Mouse (Mus musculus) lung, postnatal 14 days (tissue): Measurements from ENCODE around the gene Manf.

Experiments used
- DNase-seq: peaks from one replicate; pipeline ENCODE4 v3.0.0; 2021

Gene Manf

DNA sequence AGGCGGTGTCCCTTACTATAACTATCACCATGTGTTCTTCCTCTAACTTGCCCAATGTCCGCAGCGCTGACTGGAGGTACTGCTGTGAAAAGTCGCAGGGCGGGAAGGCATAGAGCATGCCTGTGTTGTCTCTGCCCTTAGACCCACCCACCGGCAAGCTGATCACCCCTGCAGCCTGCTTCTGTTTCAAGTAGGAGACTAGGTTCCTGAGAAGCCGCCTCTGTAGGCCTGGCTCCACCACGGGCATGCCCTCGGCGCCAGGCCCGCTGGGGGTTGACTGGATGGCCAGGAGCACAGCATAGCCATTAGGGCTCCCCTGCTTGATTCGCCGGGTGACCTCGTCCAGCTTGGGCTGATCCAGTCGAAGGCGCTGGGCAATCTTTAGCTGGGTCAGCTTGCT, 7.5 kb downstream of the Manf start:
- DNase-seq, result no peak

DNA sequence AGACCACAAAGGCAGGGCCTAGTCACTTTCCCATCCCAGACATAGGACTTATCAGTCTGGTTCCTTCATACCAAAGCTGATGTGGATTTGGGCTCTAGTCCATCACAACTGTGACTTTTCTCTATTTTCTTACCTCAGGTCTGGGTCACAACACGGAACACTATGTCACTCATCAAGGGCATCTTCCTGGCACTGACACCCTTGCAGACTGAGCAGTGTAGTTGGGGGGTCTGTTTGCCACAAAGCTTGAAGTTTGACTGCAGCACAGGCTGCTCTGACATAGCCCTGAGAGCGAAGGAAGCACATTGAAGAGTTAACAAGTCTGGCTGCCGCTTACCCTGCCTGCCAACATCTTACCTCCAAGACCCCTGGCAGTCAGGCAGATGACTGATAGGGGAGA, 8.7 kb downstream of the Manf start:
- DNase-seq, result no peak

DNA sequence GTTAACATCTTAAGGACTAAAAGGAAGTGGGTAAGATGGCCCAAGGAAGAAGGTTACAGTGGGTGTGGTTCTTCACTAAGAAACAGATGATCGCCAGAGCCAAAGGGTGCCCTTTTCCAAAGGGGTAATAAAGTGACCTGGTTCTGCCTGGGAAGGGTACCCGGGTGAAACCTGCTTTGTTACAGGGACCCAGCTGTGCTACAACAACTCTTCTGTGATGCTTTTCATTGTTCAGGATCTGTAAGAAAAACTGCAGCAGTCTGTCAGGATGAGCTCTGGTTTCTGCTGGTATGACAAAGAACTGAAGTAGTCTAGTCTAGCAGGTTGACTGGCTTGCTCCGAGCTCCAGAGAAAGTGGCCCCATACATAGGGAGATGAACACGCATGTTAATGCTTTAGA, 9.6 kb downstream of the Manf start:
- DNase-seq, result no peak

DNA sequence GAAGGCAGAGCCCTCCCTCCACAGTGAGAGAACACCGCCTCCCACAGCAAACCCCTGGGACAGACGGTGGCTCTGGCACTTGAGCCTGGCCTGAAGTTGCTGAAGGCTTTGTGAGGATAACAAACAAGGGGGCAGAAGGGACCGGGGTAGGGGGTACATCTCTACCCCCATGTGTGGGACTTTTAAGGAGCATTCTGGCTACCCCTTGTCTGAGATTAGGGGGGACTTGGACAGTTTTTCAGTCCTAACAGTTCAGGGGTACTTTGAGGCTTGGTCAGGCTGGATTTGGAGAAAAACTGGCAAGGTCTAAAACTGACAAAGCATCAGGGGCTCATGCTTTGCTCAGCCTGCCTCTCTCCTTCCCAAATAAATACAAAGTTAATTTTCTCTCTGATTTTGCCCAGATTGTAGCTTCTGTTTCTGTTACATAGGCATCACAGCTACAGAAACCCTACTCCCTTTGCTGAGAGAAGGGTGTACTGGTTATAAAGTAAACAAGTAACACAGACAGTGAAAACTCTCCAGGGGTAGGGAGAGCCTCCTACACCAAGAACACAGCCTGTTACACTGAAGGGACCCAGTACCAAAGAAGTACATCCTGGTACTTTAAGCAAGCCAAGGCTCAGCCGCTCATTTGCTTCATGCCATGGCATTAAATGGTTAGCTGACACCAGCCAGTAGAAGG, 10.6 kb downstream of the Manf start:
- DNase-seq, result no peak

DNA sequence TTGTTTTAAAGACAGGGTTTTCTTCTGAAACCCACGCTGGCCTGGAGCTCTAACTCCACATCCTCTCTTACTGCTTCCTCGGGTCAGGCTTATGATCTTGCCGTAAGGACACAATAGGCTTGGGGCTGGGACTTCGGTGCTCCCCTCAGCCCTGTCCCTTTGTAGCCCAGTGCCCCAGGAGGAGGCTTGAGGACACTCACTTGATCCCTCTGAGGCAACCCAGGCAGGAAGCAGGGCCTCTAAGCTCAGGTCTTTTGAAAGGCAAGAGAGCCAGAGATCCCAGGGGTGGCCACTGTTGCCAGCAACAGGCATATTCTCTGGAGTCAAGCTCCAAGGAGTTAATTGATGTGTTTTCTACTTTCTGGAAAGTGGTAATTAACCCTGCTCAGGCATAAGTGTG, 12.3 kb downstream of the Manf start:
- no peak for DNase-seq

DNA sequence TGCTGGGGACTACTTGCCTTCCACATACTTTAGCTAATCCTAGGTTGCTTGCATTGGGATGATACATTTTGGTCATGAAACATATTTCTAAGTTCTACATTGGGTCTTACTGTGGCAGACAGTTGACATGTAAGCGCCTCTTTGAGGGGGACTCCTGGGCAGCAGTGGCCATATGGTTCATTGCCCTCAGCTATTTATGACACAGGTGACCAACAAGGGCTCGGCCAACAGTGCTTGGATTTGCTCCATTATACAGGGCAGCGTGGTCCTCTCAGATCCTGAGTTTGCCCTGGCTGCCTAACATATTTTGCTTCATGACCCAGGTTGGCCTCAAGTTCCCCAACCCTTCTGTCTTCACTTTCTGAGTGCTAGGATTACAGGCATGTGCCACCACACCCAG, 15.1 kb downstream of the Manf start:
- no peak for DNase-seq

DNA sequence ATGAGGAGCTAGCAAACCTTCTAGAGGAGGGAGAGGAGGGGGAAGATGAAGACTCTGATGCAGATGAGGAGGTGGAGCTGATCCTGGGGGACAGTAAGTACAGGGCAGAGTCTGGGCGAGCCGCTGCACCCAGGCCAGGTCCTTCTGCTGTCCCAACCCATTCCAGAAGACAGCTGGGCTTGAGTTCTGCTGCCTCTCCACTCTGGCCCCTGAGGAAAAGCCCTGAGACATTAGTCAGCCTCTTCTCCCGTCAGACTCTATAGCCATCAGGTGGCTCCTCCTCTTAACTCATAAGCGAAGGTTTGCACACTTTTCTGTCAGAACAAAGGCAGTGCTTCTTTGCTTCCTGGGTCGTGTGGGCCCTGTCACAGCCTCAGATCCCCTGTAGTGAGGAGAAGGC, 17.6 kb downstream of the Manf start:
- no peak for DNase-seq

DNA sequence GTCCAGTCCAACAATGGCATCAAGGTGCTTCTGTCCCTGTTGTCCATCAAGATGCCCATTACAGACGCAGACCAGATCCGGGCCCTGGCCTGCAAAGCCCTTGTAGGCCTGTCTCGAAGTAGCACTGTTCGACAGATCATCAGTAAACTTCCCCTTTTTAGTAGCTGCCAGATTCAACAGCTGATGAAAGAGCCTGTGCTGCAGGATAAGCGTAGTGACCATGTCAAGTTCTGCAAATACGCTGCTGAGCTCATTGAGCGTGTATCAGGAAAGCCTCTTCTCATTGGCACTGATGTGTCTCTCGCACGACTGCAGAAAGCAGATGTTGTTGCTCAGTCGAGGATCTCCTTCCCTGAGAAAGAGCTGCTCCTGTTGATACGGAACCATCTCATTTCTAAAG, 33.7 kb downstream of the Manf start:
- DNase-seq, result no peak

DNA sequence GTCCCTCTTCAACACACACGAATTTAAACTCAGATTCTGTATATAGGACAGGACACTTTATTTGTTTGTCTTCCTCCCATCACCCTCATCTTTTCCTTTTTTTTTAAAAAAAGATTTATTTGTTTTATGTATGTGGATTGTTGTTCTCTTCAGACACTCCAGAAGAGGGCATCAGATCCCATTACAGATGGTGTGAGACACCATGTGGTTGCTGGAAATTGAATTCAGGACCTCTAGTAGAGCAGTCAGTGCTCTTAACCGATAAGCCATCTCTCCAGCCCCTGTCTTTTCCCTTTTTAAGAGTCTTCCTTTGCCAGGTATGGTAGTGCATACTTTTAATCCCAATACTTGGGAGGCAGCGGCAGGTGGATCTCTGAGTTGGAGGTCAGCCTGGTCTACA, 35.1 kb downstream of the Manf start:
- no peak for DNase-seq

DNA sequence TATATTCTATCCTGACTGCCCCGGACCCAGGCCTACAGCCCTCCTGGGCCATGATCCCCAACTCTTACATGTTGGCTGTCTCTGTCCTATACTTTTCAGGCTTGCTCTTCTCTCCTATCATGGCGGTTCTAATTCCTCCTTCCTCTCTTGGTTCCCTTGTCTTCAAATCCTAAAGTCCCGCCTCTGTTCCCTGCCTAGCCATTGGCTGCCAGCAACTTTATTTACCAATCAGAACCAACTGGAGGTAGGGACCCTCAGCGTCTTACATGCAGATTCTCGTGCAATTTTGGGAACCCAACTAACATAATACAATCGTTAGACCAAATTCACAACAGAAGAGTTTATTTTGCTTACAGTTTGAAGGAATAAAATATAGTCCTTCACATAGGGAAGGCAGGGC, 49.0 kb downstream of the Manf start:
- DNase-seq, result no peak

DNA sequence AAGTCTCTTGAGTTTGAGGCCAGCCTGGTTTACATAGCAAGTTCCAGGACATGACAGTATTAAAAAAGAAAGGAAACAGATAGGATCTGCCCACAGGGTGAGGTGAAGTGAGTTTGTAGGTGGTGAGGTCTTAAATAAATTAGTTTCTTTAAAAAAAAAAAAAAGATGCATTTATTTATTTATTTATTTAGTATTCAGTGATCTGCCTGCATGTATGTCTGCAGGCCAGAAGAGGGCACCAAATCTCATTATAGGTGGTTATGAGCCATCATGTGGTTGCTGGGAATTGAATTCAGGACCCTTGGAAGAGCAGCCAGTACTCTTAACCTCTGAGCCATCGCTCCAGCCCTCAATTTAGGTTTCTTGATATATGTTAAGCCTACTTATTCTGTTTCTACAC, 51.2 kb downstream of the Manf start:
- no peak for DNase-seq

DNA sequence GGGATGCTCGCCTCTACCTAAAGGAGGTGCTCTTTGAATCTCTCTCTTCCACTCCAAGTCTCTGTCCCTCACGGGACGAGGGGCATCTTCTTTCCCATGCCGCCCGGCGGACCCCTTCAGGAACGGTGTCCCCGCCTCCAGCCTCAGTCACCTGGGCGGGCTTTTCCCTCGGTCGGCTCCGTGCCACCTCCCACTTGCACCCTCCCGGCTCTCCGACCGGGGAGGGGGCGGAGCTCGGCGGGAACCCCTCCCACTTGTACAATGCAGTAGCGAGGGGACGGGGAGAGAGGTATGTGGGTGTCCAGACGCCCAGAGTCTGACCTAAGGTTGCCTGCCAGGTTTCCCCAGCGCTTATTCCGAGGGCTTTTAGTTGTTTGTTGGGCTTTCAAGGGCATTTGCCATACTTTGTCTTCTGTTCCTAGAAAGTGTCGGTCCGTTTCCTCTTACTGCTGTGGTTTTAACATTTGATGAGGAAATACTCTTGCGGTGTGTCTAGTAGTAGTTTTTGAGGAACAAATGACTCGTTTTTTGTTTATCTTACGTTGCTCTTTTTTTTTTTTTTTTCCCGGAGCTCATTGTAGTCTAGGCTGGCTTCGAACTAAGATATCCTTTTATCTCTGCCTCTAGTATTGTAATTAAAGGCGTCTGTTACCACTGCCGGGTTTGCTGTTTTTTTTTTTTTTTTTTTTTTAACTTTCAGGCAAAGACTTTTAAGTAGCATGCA, 69.2 kb downstream of the Manf start:
- DNase-seq, result peak; percentile 90

DNA sequence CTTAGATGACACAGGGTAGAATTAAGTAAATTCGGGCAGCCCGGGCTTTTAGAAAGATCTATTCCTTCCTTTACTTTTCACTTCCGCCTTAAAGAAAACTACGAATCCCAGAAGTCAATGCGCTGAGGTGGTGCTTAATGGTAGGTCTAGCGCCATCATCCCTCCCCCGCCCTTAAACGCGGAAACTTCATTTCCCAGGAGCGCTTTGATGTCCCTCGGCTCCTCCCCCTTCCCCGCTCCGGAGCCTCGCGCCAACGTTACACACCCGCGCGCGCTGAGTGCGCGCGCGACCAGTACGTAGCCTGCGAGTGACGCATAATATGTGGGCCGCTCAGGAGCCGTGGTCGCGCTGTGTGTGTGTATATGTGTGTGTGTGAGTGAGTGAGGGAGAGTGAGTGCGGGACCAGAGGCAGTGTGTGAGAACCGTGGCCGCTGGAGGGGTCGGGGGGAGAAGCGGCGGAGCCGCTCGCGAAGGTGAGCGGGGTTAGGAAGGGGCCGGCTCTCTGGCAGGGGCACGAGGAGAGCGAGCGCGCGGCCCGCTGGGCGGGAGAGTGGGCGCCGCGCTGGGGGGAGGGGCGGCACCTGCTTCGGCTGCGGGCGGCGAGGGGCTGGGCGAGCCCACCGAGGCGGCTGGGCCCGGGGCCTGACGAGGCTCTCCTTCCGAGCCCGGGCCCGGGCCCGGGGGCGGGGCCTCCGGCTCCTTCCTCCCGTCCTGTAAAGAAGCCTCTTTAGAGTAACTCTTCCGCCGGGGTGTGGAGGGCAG, 70.0 kb downstream of the Manf start, which contains the start of gene Dcaf1:
Dcaf1 (plus strand) TSS at position 257 of the 763 bp plus-strand sequence.
- peak; percentile 92 for DNase-seq

DNA sequence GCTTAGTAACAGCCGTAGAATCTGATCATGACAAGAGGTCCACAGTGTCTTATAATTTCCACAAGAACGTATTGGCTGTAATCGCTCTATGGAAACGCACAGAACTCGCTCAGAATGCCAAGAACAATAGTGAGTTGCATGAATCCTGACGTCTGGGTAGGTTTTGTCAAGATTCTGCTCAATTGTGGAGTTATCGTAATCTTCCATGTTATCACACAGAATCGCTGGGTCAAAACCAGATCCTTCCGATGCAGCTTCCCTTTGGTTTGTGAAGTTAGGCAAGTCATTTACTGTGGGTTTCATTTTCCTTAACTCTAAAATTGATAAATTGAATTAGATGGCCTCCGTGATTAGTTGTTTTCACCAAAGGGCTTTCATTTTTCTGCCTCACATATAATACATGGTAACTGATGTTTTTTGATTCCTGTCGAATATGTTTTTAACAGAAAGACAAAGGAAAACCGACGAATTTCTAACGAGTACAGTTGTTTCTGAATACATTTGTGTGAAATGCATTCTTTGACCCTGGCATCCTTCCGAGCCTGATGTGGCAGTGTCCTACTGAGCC, 70.6 kb downstream of the Manf start:
- DNase-seq, result no peak

DNA sequence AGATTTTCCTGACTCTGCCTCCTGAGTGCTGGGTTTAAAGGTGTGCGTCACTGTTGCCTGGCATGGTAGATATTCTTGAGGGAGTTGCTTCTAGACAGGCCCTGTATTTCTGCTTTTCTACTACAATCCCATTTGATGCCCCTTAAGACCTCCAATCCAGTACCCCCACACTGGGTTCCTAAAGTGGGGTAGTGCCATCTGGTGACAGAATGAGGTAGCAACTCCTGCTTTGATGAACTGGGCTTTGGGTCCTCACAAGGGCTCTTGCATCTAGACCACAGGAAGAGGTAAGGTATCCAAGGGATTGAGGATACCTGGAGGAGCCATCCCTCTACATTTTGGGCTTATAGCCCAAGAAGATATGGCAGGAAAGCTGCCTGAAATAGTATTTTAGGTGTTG, 72.6 kb downstream of the Manf start:
- peak; percentile 19 for DNase-seq

DNA sequence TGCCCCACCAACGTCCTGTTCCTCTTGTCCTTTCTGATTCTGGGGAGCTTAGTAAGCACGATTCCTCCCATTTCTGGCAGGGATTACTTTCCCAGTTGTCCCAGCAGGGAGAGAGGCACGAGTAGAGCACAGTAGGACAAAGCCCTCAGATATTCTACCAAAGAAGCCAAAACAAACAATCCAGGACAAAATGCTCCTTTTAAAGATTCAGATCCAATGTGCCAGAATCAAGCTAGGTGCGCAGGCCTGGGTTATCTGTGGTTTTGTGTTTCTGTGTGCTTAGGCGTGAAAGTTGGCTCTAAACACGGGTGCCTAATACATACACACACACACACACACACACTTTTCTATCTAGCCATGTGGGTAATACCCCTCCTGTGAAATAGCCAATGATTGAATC, 73.6 kb downstream of the Manf start:
- no peak for DNase-seq

DNA sequence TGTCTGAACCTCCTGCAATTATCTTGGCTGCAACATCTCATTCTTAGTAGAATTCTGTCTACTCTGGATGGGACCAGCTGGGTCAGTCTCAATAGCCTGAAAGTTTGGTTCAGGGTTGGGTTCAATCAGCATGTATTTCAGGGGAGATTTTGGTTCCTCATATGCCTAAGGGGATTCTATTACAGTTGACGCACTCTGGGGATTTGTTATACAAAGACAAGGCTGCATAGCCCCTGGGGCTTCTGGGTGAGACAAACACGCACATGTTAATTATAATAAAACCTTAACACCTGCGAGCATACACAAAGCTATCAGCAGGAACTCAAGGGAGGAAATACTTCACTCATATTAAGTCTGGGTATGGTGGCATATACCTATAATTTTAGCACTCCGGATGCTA, 85.3 kb downstream of the Manf start:
- no peak for DNase-seq

DNA sequence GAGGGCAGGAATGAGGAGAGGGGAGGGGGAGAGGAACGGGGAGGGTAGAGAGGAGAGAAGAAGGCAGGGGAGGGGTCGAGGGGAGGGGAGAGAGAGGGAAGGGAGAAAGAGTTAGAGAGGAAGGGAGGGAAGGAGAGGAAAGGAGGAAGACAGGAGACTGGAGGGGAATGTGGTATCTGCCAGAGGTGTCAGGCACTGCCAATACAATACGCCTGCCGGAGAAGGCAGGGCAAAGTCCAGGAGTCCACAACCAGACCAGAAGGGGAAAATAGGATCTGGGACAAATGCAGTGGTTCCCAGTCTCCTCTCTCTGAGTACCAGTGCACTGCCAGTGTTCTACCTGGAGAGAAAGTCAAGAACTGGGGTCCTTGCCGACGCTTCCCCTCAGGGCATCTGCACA, 100.9 kb downstream of the Manf start:
- no peak for DNase-seq

DNA sequence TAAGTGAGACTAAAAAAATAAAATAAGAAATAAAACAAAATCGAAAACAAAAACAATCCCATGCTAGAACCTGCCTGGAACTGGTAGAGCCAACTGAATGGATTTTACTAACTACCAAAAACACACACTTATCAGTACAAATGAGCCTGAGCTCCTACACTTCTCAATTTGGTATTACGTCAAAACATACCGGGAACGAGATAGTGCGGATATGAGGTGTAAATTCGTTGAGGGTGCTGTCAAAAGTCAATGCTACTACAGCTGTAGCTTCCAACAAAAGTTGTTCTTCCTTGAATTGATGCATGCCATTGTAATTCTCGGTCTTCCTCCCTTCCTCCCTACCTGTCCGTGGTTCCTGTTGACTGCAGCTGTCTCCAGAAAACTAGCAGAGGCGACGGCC, 102.4 kb downstream of the Manf start:
- no peak for DNase-seq

DNA sequence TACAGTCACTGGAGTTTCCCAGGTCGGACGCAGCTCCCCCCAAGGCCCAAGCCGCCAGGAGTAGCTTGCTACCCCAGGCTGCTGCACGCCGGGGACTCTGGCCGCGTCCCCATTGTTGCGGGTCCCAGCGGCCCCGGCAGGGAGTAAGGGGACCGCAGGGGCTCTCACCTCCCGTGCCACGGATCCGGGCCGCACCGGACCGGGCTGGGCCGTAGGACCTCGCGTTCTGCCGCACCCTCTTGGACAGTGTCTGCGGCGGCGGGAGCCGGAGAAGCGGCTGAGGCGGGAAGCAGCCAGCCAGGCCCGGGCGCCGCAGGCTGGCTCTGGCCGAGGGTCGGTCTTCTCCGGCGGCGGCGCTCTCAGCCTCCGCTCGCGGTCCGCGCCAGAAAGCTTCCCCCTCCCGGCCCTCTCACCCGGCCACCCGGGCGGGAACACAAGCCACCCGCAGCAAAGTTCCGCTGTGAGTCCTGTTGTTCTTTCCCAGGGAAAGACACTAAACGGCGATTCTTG, 102.9 kb downstream of the Manf start, which contains the start of gene Rad54l2:
Rad54l2 (minus strand) TSS at position 383 of the 510 bp plus-strand sequence.
- peak; percentile 87 for DNase-seq
